ENCODE assay signal across 9 mouse cellular contexts in the genomic region with DNA sequence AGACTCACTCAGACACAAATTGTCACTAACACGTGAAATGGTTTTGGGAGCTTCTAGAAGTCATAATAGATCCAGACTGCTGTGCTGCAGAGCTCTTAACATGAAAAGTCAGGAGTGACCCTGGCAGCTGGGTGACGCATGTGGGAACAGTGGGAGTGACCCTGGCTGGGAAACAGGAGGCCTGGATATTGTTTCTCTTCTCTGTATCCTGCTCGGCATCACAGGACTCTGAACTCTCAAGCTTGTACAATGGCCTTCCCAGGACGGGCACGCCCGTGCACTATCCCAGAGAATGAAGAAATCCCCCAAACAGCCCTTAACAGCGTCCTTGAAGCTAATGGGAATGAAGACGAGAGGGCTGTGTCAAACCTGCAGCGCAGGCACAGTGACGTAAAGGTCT. TPM values are rescaled to one million over a fixed set of nuclear protein-coding genes. Genes with fewer than 3 reads are reported as not detected.
A peak's percentile ranks its signal among the peaks of the same experiment; 100 is the strongest.
DNase-seq lines count a peak whose midpoint lies in the region; ATAC-seq and TF ChIP-seq lines count a peak whose summit lies in the region.
"Had no signal": no experiment of that assay in that cellular context is flagged by ENCODE, and none has a peak within 500 bp of the region (broad histone marks: within the 10 kb centered on the region; RNA-seq: fewer than 3 reads in every experiment).

No protein-coding gene starts in this region.

- no peak overlapping the region for H3K4me3 ChIP-seq in bone marrow macrophage, adult 2 months (ENCODE audit: insufficient read depth, low read length)
- H3K4me3 ChIP-seq in lung, embryonic 14.5 days (ENCODE audit: low read depth, low read length): peak overlapping the region; percentile 18
- H3K4me3 ChIP-seq in forebrain, embryonic 16.5 days (replicated peaks; ENCODE audit: low read length): no peak overlapping the region
- H3K4me3 ChIP-seq: limb, embryonic 13.5 days had no signal

- peak; percentile 21 for DNase-seq in adipocyte (ENCODE audit: low spot score)
- DNase-seq in heart, postnatal 25 days (ENCODE audit: low spot score): peak; percentile 74
- DNase-seq in lung, embryonic 14.5 days: peak; percentile 39
- no peak for DNase-seq in layer of hippocampus, postnatal 36 days
- no peak for DNase-seq in thymus, postnatal 10 days (ENCODE audit: low spot score in 2 of 2)
- DNase-seq in cerebellum, adult 9-11 months: no peak

- H3K27ac ChIP-seq in bone marrow macrophage, adult 2 months (ENCODE audit: insufficient read depth, low read depth, low read length): peak overlapping the region; percentile 15
- peak overlapping the region; percentile 70; the same call in 1 of the 2 replicates for H3K27ac ChIP-seq in lung, embryonic 14.5 days (ENCODE audit: low read depth)
- H3K27ac ChIP-seq in forebrain, embryonic 16.5 days (ENCODE audit: low read length): no peak overlapping the region

- peak overlapping the region; percentile 30; the same call in 1 of the 2 replicates for H3K9ac ChIP-seq in lung, embryonic 14.5 days
- no peak overlapping the region for H3K9ac ChIP-seq in forebrain, embryonic 16.5 days (replicated peaks; ENCODE audit: low read depth, low read length)
- H3K9ac ChIP-seq: limb, embryonic 13.5 days had no signal

- H3K36me3 ChIP-seq in lung, embryonic 14.5 days (ENCODE audit: insufficient read depth): peaks cover 3% of the 10 kb centered on the region
- H3K36me3 ChIP-seq in forebrain, embryonic 16.5 days (ENCODE audit: control insufficient read depth, insufficient read depth): no peaks in the 10 kb centered on the region

- intact Hi-C loops in heart, postnatal 25 days (cut with DNase I): no loop called here

- no peaks in the 10 kb centered on the region for H3K27me3 ChIP-seq in lung, embryonic 14.5 days (ENCODE audit: insufficient read depth, low read length)
- H3K27me3 ChIP-seq in forebrain, embryonic 16.5 days (replicated peaks; ENCODE audit: control insufficient read depth, insufficient read depth, low read length): no peaks in the 10 kb centered on the region
- H3K27me3 ChIP-seq: limb, embryonic 13.5 days had no signal

- H3K9me3 ChIP-seq in lung, embryonic 14.5 days (ENCODE audit: low read depth, low read length): no peaks in the 10 kb centered on the region
- H3K9me3 ChIP-seq in forebrain, embryonic 16.5 days (ENCODE audit: control insufficient read depth, low read length): no peaks in the 10 kb centered on the region
- H3K9me3 ChIP-seq: limb, embryonic 13.5 days had no signal

- 65% methylated on average over 10 of the region's 10 CpGs for WGBS in lung, embryonic 14.5 days
- WGBS in forebrain, embryonic 16.5 days: 81% methylated on average over 10 of the region's 10 CpGs

- peaks cover 34% of the 10 kb centered on the region for H3K4me1 ChIP-seq in bone marrow macrophage, adult 2 months (ENCODE audit: control insufficient read depth, insufficient read depth, low read length)
- peaks cover 23% of the 10 kb centered on the region; the same call in 1 of the 2 replicates for H3K4me1 ChIP-seq in lung, embryonic 14.5 days (ENCODE audit: insufficient read depth)
- H3K4me1 ChIP-seq in forebrain, embryonic 16.5 days (replicated peaks; ENCODE audit: control insufficient read depth, insufficient read depth, low read length): no peaks in the 10 kb centered on the region
- H3K4me1 ChIP-seq: limb, embryonic 13.5 days had no signal

- no peak for TF ChIP-seq CTCF in bone marrow macrophage, adult 2 months (IDR thresholded peaks at IDR 0.05; ENCODE audit: low read depth, low read length)
- TF ChIP-seq CTCF in lung, embryonic 14.5 days (IDR thresholded peaks at IDR 0.05; ENCODE audit: low read depth): no peak

- H3K4me2 ChIP-seq in lung, embryonic 14.5 days: peak overlapping the region; percentile 41
- H3K4me2 ChIP-seq in forebrain, embryonic 16.5 days (ENCODE audit: low read length): no peak overlapping the region
- H3K4me2 ChIP-seq: limb, embryonic 13.5 days had no signal

- peak; percentile 33; the same call in 1 of the 2 replicates for ATAC-seq in lung, embryonic 14.5 days (ENCODE audit: insufficient read depth)
- ATAC-seq in forebrain, embryonic 16.5 days: no peak

- no peak for TF ChIP-seq POLR2A in bone marrow macrophage, adult 2 months (IDR thresholded peaks at IDR 0.05; ENCODE audit: borderline replicate concordance, low read depth, low read length)

RNA-seq across cellular contexts. Expression of a gene that starts 52.5 kb away (rescaled TPM):
- 38.0 and 42.2 TPM in 2 replicates for polyA plus RNA-seq in bone marrow macrophage, adult 2 months (2012; ENCODE audit: insufficient read depth, insufficient read length, missing spikeins)
- 10 to 100 TPM; 43.9 to 50.9 TPM for total RNA-seq in heart, postnatal 25 days (2021)
- polyA plus RNA-seq in lung, embryonic 14.5 days (2014; fragmentation: Nextera tagmentation; extraction: Ambion mirVana): 40.8 and 41.8 TPM in 2 replicates
- 22.8 and 24.8 TPM in 2 replicates for polyA plus RNA-seq in forebrain, embryonic 16.5 days (2015; fragmentation: Nextera tagmentation; extraction: Ambion mirVana)
- 10 to 100 TPM; 79.7 to 81.9 TPM for total RNA-seq in layer of hippocampus, postnatal 36 days (2021)

Comparison
In these comparisons a context has a peak if more than half of its experiments do, and no peak if none do; other contexts are left out.
1. DNase-seq: peak in adipocyte (single experiment), heart, postnatal 25 days (single experiment) and lung, embryonic 14.5 days (single experiment); none in layer of hippocampus, postnatal 36 days (0 of 2), thymus, postnatal 10 days (0 of 2) and cerebellum, adult 9-11 months (single experiment).